Mouse (Mus musculus) ovary, adult 2 months (tissue): ENCODE measurements around the gene Sema4f. TPM values are rescaled to one million over a fixed set of nuclear protein-coding genes. Genes with fewer than 3 reads are reported as not detected.

Experiments used
- polyA plus RNA-seq: library from polyadenylated mRNA; depleted of rRNA; stranded (reverse); fragments of >200 nt; gene quantifications from 2 replicates; pipeline ENCODE4 v1.2.3, GENCODE M21; 2012; rRNA removed

Gene Sema4f
- polyA plus RNA-seq: 1.3 and 1.5 TPM in 2 replicates

DNA sequence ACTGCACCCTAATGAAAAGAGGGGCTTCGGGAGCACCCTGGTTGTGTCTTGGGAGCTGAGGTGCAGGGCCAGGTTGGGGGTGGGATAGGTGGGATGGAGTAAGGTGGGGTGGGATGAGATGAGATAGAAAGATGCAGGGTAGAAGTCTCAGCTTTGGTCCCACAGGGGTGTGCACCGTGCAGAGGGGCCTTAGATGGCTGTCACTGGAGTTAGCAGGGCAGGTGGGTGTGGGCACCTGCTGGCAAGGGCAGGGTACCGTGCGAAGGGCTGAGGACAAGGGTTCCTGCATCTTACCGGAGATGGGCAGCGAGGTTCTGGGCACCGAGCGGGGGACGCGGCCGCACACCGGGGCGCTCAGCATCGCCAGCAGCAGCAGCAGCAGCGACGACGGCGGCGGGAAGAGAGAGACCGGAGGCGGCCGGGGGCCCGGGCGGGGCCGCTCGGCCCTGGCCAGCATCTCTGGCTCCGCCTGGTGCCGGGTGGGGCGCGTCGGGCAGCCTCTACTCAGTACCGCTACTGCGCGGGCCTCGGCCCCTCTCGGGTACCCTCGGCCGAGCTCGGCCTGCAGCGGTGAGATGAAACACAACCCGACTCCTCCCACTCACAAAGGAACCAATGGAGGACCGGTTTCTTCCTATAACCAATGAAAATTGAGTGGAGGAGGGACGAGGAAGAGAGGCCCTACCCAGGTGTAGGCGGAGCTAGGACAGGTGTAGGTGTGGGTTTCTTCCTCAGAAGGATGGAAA is at the start of gene Sema4f:
Gene Sema4f, minus strand, starts transcription at position 603 of the 746 bp plus-strand sequence.

DNA sequence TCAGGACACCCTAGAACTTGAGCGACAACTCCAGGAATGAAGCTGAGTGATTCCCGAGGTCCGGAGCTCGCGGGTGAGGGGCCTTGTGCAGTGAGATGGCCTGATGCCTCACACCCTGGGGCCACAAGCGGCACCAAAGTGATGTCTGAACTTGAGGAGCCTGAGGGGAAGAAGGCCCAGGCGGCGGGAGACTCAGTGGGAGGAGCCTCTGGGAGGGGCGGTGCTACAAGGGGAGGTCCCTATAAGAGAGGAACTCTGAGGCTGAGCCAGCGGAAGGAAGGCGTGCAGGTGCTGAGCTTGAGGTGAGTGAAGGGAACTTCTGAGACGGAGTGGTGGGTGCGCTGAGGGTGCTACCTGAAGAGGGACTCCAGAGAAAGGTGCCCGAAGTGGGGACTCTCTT is 7.1 kb upstream of the Sema4f start, which contains the start of gene M1ap:
Gene M1ap, plus strand, starts transcription at position 252 of the 400 bp plus-strand sequence.

Other genes with a start within 250 kb of the Sema4f start
- gene Pole4, start 234.4 kb downstream of the Sema4f start, polyA plus RNA-seq: 22.0 and 24.6 TPM in 2 replicates
- 8.8 and 9.5 TPM in 2 replicates for gene Hk2, start 165.3 kb downstream of the Sema4f start, polyA plus RNA-seq
- 0.15 and 0.23 TPM in 2 replicates for gene M1ap, start 7.1 kb upstream of the Sema4f start, polyA plus RNA-seq
- gene Dok1, start 93.7 kb upstream of the Sema4f start, polyA plus RNA-seq: 11.3 and 14.4 TPM in 2 replicates
- 13.3 and 14.9 TPM in 2 replicates for gene Loxl3, start 94.4 kb upstream of the Sema4f start, polyA plus RNA-seq
- 668 and 727 TPM in 2 replicates for gene Aup1, start 114.8 kb upstream of the Sema4f start, polyA plus RNA-seq
- 58.2 and 63.9 TPM in 2 replicates for gene Htra2, start 115.5 kb upstream of the Sema4f start, polyA plus RNA-seq
- gene Dqx1, start 118.1 kb upstream of the Sema4f start, polyA plus RNA-seq: 2.0 and 2.6 TPM in 2 replicates
- not detected in 2 replicates for gene Tlx2, start 130.5 kb upstream of the Sema4f start, polyA plus RNA-seq
- gene Pcgf1, start 138.1 kb upstream of the Sema4f start, polyA plus RNA-seq: 26.2 and 38.5 TPM in 2 replicates
- gene Lbx2, start 146.6 kb upstream of the Sema4f start, polyA plus RNA-seq: 18.9 and 19.3 TPM in 2 replicates
- gene Ccdc142, start 161.8 kb upstream of the Sema4f start, polyA plus RNA-seq: 21.7 and 28.8 TPM in 2 replicates
- gene Gm42688, start 161.8 kb upstream of the Sema4f start, polyA plus RNA-seq: 7.0 and 8.5 TPM in 2 replicates
- 98.5 and 124 TPM in 2 replicates for gene Mrpl53, start 169.3 kb upstream of the Sema4f start, polyA plus RNA-seq
- gene Mogs, start 175.7 kb upstream of the Sema4f start, polyA plus RNA-seq: 124 and 132 TPM in 2 replicates
- gene Wbp1, start 181.8 kb upstream of the Sema4f start, polyA plus RNA-seq: 174 and 210 TPM in 2 replicates
- gene Ino80b, start 185.7 kb upstream of the Sema4f start, polyA plus RNA-seq: 79.8 and 116 TPM in 2 replicates
- gene Rtkn, start 195.7 kb upstream of the Sema4f start, polyA plus RNA-seq: 65.5 and 80.1 TPM in 2 replicates
- gene Wdr54, start 216.6 kb upstream of the Sema4f start, polyA plus RNA-seq: 7.4 and 8.4 TPM in 2 replicates
- 4.1 and 4.4 TPM in 2 replicates for gene 1700003E16Rik, start 216.6 kb upstream of the Sema4f start, polyA plus RNA-seq
- gene Dctn1, start 226.2 kb upstream of the Sema4f start, polyA plus RNA-seq: 186 and 187 TPM in 2 replicates